Mouse (Mus musculus) megakaryocyte, embryonic 14.5 days (primary cell): ENCODE data around the gene Fry.

Experiments used
- FLI1 ChIP-seq: IDR thresholded peaks from 2 replicates; pipeline ENCODE4 v1.6.1; 2012; ENCODE audit warnings: low read length, inconsistent platforms, mixed read lengths
- GATA1 ChIP-seq: IDR thresholded peaks from 3 replicates; pipeline ENCODE4 v1.6.1; 2012; ENCODE audit warnings: mixed read lengths, low read length, inconsistent platforms, borderline replicate concordance

GRCm38 (mm10) chr5:150490821-150491220, 372.4 kb downstream of the Fry start:
- TF ChIP-seq GATA1 (no peak), FLI1 (no peak)
